Mouse (Mus musculus) lung, postnatal 0 days (tissue): ENCODE measurements around the gene Podxl2. TPM values are rescaled to one million over a fixed set of nuclear protein-coding genes. Genes with fewer than 3 reads are reported as not detected.

Experiments used
- ATAC-seq: fragments of 200-750 bp; cut with Nextera tagmentation; 2 replicates; pipeline ENCODE4 v1.8.0; 2017; ENCODE audit warnings: moderate library complexity
- DNase-seq: peaks from one replicate; pipeline ENCODE4 v3.0.0-alpha.2; 2016; ENCODE audit warnings: low spot score
- H3K27ac ChIP-seq: fragments of 300-500 bp; sonication (generic); 2 replicates; pipeline ENCODE4 v1.5.1; 2014; ENCODE audit warnings: antibody characterized with exemption, mild to moderate bottlenecking, low read length, mixed read lengths
- H3K27me3 ChIP-seq: fragments of 300-500 bp; sonication (generic); replicated peaks from 2 replicates; pipeline ENCODE4 v1.6.1; 2014; ENCODE audit warnings: low read length, mixed read lengths; ENCODE audit not compliant: insufficient read depth
- H3K36me3 ChIP-seq: fragments of 300-500 bp; sonication (generic); 2 replicates; pipeline ENCODE4 v1.6.1; 2014; ENCODE audit warnings: low read length, mixed read lengths; ENCODE audit not compliant: insufficient read depth
- H3K4me1 ChIP-seq: fragments of 300-500 bp; sonication (generic); 2 replicates; pipeline ENCODE4 v1.6.1; 2014; ENCODE audit warnings: antibody characterized with exemption, low read depth, low read length, mixed read lengths; ENCODE audit not compliant: insufficient read depth
- H3K4me2 ChIP-seq: fragments of 300-500 bp; sonication (generic); replicated peaks from 2 replicates; pipeline ENCODE4 v1.6.1; 2014; ENCODE audit warnings: low read depth, mild to moderate bottlenecking, low read length, moderate library complexity, mixed read lengths
- H3K4me3 ChIP-seq: fragments of 300-500 bp; sonication (generic); 2 replicates; pipeline ENCODE4 v1.5.1; 2014; ENCODE audit warnings: low read depth, low read length
- H3K9ac ChIP-seq: fragments of 300-500 bp; sonication (generic); replicated peaks from 2 replicates; pipeline ENCODE4 v1.6.1; 2014; ENCODE audit warnings: low read depth, mild to moderate bottlenecking
- H3K9me3 ChIP-seq: fragments of 300-500 bp; sonication (generic); 2 replicates; pipeline ENCODE4 v1.6.1; 2016; ENCODE audit warnings: low read length, mixed read lengths
- CTCF ChIP-seq: IDR thresholded peaks from 2 replicates; pipeline ENCODE4 v1.5.1; 2016; ENCODE audit warnings: antibody characterized with exemption, mild to moderate bottlenecking
- EP300 ChIP-seq: IDR thresholded peaks from 2 replicates; pipeline ENCODE4 v1.6.1; 2016; ENCODE audit warnings: antibody characterized with exemption, mild to moderate bottlenecking, control low read depth
- whole genome bisulfite sequencing: fragments of 180-500 bp; shearing (Covaris S2); extraction: QIAGEN DNeasy Blood & Tissue Kit; methylation state at CpG from one replicate; pipeline ENCODE4 v1.1.7; 2014; 5-methylcytosine and 5-hydroxymethylcytosine counted together
- polyA plus RNA-seq: library from polyadenylated mRNA; unstranded; fragments of >200 nt; fragmentation: Nextera tagmentation; extraction: Ambion mirVana; gene quantifications from 2 replicates; pipeline ENCODE4 v1.2.1, GENCODE M21; 2015

Gene Podxl2
- 19.1 and 25.2 TPM in 2 replicates for polyA plus RNA-seq

DNA sequence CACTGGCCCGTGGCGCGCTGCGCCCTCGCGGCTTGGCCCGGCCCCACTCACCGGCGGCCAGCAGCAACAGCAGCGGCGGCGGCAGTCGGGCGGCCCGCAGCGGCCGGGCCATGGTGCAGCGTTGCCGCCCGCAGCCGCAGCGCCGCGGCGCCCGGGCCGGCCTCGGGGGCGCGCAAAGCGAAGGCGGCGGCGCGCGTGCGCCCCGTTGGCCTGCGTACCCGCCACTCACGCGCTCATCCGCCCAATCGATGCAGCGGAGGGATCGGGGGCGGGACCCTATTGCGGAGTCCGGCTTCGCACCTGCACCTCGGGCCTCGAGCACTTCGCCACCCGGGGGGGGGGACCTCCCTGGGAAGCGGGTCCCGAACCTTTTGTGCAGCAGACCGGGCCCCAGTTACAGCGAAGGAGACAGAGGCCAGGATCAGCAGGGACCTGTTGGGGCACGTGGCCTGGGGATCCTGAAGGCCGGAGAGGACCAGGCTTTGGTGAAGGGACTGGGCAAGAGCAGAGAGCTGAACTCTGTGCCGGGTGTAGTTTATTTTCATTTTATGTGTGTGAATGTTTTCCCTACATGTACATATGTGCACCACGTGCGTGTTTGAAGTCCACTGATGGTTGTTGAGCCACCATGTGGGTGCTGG is at the start of gene Podxl2:
Podxl2 (minus strand) TSS at position 177 of the 641 bp plus-strand sequence.
- Histone ChIP-seq H3K27ac (no peak within 1 kb of the TSS), H3K9ac (no peak within 1 kb of the TSS), H3K4me1 (no peaks in the 10 kb centered on the region), H3K4me2 (peak within 1 kb of the TSS; percentile 95), H3K36me3 (no peaks in the 10 kb centered on the region), H3K9me3 (no peaks in the 10 kb centered on the region), H3K27me3 (0 out of 2 replicates have a peak, but pooled peaks cover 7% of the 10 kb centered on the region), H3K4me3 (peak within 1 kb of the TSS; percentile 55)
- TF ChIP-seq EP300 = no peak
- no peak for TF ChIP-seq CTCF
- peak; percentile 70 for DNase-seq
- peak; percentile 88 for ATAC-seq
- 10% methylated on average over 30 of the region's 63 CpGs for WGBS

DNA sequence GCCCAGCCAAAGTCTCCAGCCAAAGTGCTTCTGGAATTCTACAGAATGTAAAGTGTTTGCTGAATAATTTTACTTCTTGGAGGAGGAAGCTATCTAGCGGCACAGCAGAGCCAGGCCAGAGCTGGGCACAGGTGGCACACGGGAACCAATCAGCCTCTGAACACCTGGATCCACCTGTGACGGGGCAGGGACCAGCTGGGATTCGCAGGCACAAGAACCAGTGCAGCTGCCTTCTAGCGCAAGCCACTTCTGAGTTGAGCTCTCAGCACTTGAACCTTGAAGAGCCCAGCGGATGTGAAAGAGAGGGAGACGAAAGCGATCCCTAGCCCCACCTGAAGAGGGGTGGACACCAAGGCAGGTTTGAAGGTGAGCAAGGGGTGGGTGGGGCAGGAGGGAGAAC is 44.0 kb upstream of the Podxl2 start:
- no peak overlapping the region for H3K4me3 ChIP-seq
- H3K36me3 ChIP-seq = no peaks in the 10 kb centered on the region
- 38% methylated on average over 8 of the region's 8 CpGs for WGBS
- no peaks in the 10 kb centered on the region for H3K9me3 ChIP-seq
- peaks cover under 1% of the 10 kb centered on the region; the same call in 1 of the 2 replicates for H3K4me1 ChIP-seq
- H3K27ac ChIP-seq = no peak overlapping the region
- peak; percentile 82 for ATAC-seq
- peak; percentile 62 for DNase-seq
- 0 out of 2 replicates have a peak overlapping the region, but pooled peaks have one; percentile 19 for H3K4me2 ChIP-seq
- no peak for TF ChIP-seq CTCF
- TF ChIP-seq EP300 = no peak
- H3K27me3 ChIP-seq = no peaks in the 10 kb centered on the region
- H3K9ac ChIP-seq = no peak overlapping the region

DNA sequence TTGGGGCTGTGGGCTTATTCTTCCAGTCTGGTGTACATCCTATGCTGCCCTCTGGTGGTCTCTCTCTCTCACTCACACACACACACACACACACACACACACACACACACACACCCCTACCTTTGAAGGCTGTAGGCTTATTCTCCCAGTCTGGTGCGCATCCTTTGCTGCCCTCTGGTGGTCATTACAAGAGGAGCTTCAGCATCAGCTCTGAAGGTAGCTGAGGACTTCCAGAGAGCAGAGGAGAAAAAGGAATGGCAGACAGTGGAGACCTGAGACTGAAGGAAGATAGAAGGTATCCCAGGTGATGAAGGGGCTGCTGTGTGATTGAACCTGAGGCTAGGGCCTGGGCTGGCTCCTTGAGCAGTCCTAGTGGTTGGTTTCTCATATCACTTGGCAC is 41.3 kb upstream of the Podxl2 start:
- WGBS = 55% methylated on average over 1 of the region's 1 CpGs
- TF ChIP-seq CTCF (peak; percentile 89), EP300 (no peak)
- Histone ChIP-seq H3K4me2 (no peak overlapping the region), H3K9ac (no peak overlapping the region), H3K4me1 (no peaks in the 10 kb centered on the region), H3K36me3 (0 out of 2 replicates have a peak, but pooled peaks cover 10% of the 10 kb centered on the region), H3K4me3 (no peak overlapping the region), H3K9me3 (no peaks in the 10 kb centered on the region), H3K27me3 (no peaks in the 10 kb centered on the region), H3K27ac (no peak overlapping the region)
- ATAC-seq (no peak), DNase-seq (peak; percentile 55)

DNA sequence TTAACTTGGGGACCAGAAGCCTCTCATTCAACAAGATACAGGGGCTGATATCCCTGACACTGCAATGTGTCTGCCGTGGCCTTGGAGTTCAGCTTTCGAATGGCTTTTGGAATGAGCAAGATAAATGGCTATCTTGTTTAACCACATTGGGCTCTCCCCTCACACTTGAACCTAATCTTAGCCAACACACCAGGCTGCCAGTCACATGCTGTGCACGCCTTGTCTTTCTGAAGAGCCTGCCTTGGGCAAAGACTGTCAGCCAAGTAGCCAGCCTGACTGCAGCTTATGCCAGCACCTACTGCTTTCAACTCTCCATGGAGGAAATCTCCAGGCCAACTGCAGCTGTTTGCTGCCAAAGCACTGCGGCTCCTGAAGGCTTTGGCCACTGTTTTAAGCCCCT is 40.7 kb upstream of the Podxl2 start:
- no peaks in the 10 kb centered on the region for H3K4me1 ChIP-seq
- no peak for TF ChIP-seq EP300
- no peak for TF ChIP-seq CTCF
- H3K9me3 ChIP-seq = no peaks in the 10 kb centered on the region
- H3K36me3 ChIP-seq = peaks cover 15% of the 10 kb centered on the region; the same call in 1 of the 2 replicates
- H3K4me2 ChIP-seq = no peak overlapping the region
- no peak overlapping the region for H3K27ac ChIP-seq
- no peak overlapping the region for H3K4me3 ChIP-seq
- WGBS = 58% methylated on average over 4 of the region's 4 CpGs
- ATAC-seq = no peak
- no peak for DNase-seq
- H3K27me3 ChIP-seq = no peaks in the 10 kb centered on the region
- no peak overlapping the region for H3K9ac ChIP-seq

DNA sequence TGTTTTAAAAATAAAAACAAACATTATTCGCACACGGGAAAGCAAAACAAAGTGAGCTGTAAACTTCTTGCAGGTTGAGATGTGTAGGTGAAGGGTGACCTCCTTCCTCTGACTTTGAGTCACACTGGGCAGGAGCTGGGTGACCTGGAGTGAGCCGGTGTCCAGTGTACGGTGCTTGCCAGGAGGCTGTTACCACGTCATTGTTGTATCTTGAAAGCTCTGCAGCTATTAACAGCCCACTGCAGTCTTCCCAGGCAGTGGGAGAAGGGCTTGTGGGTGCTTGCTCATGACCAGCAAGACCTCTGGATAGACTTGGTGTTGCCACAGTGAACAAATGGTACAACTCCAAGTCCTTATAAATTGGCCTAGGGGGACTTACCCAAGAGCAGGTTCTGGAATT is 40.0 kb upstream of the Podxl2 start:
- Histone ChIP-seq H3K36me3 (peaks cover 21% of the 10 kb centered on the region; the same call in 1 of the 2 replicates), H3K9me3 (no peaks in the 10 kb centered on the region), H3K4me2 (no peak overlapping the region), H3K9ac (no peak overlapping the region), H3K27me3 (no peaks in the 10 kb centered on the region), H3K4me3 (no peak overlapping the region), H3K27ac (no peak overlapping the region), H3K4me1 (no peaks in the 10 kb centered on the region)
- no peak for TF ChIP-seq CTCF
- TF ChIP-seq EP300 = no peak
- no peak for ATAC-seq
- no peak for DNase-seq
- 69% methylated on average over 5 of the region's 5 CpGs for WGBS

DNA sequence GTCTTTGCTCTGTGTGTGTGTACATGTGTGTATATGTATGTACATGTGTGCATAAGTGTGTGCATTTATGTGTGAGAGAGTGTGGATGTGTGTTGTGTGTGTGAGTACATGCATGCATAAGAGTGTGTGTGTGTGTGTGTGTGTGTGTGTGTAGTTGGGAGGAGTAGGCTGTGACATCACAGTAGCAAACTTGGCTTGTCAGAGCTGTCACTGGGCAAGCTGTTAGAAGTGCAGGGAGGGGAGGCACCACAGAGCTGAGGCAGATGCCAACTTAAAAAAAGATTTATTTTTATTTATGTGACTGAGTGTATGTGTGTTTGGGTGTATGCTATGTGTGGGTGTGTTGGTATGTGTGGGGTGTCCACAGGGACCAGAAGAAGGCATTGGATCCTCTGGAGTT is 38.6 kb upstream of the Podxl2 start:
- Histone ChIP-seq H3K9ac (no peak overlapping the region), H3K9me3 (no peaks in the 10 kb centered on the region), H3K4me3 (no peak overlapping the region), H3K27ac (no peak overlapping the region), H3K36me3 (peaks cover 26% of the 10 kb centered on the region; the same call in 1 of the 2 replicates), H3K27me3 (no peaks in the 10 kb centered on the region), H3K4me1 (no peaks in the 10 kb centered on the region), H3K4me2 (no peak overlapping the region)
- DNase-seq = no peak
- TF ChIP-seq EP300 (no peak), CTCF (no peak)
- 0 out of 2 replicates have a peak, but pooled peaks have one; percentile 30 for ATAC-seq
